In the genomic region with DNA sequence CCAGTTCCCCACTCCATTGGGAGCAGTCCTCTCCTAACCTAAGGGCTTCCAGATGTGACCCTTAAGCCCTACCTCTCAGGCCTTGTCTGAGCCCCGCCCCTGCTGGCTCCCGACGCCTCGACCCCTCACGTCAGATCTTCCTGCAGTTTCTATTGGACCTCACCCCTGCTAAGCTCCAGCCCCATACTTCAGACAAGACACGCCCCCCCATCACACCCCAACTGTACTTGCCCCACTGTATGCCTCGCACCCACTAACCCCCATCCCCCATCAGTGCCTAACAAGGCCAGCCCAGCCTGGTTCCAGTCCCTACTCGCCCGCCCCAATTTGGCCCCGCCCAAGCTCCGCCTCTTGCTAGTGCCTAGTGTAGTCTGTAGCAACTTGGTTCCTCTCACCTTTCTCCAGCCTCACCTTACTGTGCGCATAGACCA, we compare ENCODE assay signal across 9 mouse cellular contexts. TPM values are rescaled to one million over a fixed set of nuclear protein-coding genes. Genes with fewer than 3 reads are reported as not detected.
A peak's percentile ranks its signal among the peaks of the same experiment; 100 is the strongest.
DNase-seq lines count a peak whose midpoint lies in the region; ATAC-seq and TF ChIP-seq lines count a peak whose summit lies in the region.
"Had no signal": no experiment of that assay in that cellular context is flagged by ENCODE, and none has a peak within 500 bp of the region (broad histone marks: within the 10 kb centered on the region; RNA-seq: fewer than 3 reads in every experiment).

No protein-coding gene starts in this region.

- no peak for ATAC-seq in cerebellum, adult (ENCODE audit: insufficient number of reproducible peaks, low FRiP score, low TSS enrichment)
- peak; percentile 85 for ATAC-seq in embryonic facial prominence, embryonic 14.5 days (ENCODE audit: low read depth)
- ATAC-seq in hindbrain, embryonic 13.5 days (ENCODE audit: low FRiP score) = peak; percentile 66
- peak; percentile 87 for ATAC-seq in limb, embryonic 14.5 days (ENCODE audit: low FRiP score, low read depth)
- ATAC-seq in midbrain, embryonic 13.5 days = peak; percentile 75

- H3K9ac ChIP-seq in embryonic facial prominence, embryonic 14.5 days (ENCODE audit: low read depth, low read length) = peak overlapping the region; percentile 54
- H3K9ac ChIP-seq in hindbrain, embryonic 13.5 days = peak overlapping the region; percentile 53; the same call in 1 of the 2 replicates
- peak overlapping the region; percentile 50 for H3K9ac ChIP-seq in limb, embryonic 14.5 days (ENCODE audit: low read depth, low read length, severe bottlenecking)
- no peak overlapping the region; the same call in 1 of the 2 replicates for H3K9ac ChIP-seq in midbrain, embryonic 13.5 days (replicated peaks)

- H3K36me3 ChIP-seq in embryonic facial prominence, embryonic 14.5 days (ENCODE audit: control insufficient read depth, insufficient read depth, low read length) = no peaks in the 10 kb centered on the region
- no peaks in the 10 kb centered on the region for H3K36me3 ChIP-seq in hindbrain, embryonic 13.5 days
- H3K36me3 ChIP-seq in limb, embryonic 14.5 days (ENCODE audit: control insufficient read depth, insufficient read depth, low read length) = no peaks in the 10 kb centered on the region
- no peaks in the 10 kb centered on the region for H3K36me3 ChIP-seq in midbrain, embryonic 13.5 days

- peak; percentile 63 to 66 for DNase-seq in cerebellum, postnatal 10 days
- peak; percentile 62 for DNase-seq in WW6 (ENCODE audit: low read depth, low spot score)
- DNase-seq in embryonic facial prominence, embryonic 14.5 days (ENCODE audit: low spot score) = peak; percentile 88
- DNase-seq in limb, embryonic 14.5 days (ENCODE audit: low spot score) = peak; percentile 71
- peak; percentile 26 to 28 for DNase-seq in thymus, adult 18-20 months

- H3K27me3 ChIP-seq in embryonic facial prominence, embryonic 14.5 days (replicated peaks; ENCODE audit: control insufficient read depth, insufficient read depth, low read length) = no peaks in the 10 kb centered on the region
- peaks cover 32% of the 10 kb centered on the region for H3K27me3 ChIP-seq in hindbrain, embryonic 13.5 days
- no peaks in the 10 kb centered on the region for H3K27me3 ChIP-seq in limb, embryonic 14.5 days (ENCODE audit: control insufficient read depth, insufficient read depth, low read length)
- H3K27me3 ChIP-seq in midbrain, embryonic 13.5 days = peaks cover 29% of the 10 kb centered on the region

- no peak overlapping the region for H3K27ac ChIP-seq in embryonic facial prominence, embryonic 14.5 days (replicated peaks; ENCODE audit: low read depth, low read length)
- no peak overlapping the region for H3K27ac ChIP-seq in hindbrain, embryonic 13.5 days
- H3K27ac ChIP-seq in limb, embryonic 14.5 days (replicated peaks; ENCODE audit: low read depth, low read length) = no peak overlapping the region
- H3K27ac ChIP-seq in midbrain, embryonic 13.5 days = no peak overlapping the region

- no peaks in the 10 kb centered on the region for H3K9me3 ChIP-seq in embryonic facial prominence, embryonic 14.5 days (ENCODE audit: control insufficient read depth, low read length)
- H3K9me3 ChIP-seq in hindbrain, embryonic 13.5 days = no peaks in the 10 kb centered on the region
- no peaks in the 10 kb centered on the region for H3K9me3 ChIP-seq in limb, embryonic 14.5 days (ENCODE audit: control insufficient read depth, low read length)
- no peaks in the 10 kb centered on the region for H3K9me3 ChIP-seq in midbrain, embryonic 13.5 days

- WGBS in embryonic facial prominence, embryonic 14.5 days = 3% methylated on average over 12 of the region's 12 CpGs
- WGBS in hindbrain, embryonic 13.5 days = 3% methylated on average over 12 of the region's 12 CpGs
- 0% methylated on average over 12 of the region's 12 CpGs for WGBS in limb, embryonic 14.5 days
- WGBS in midbrain, embryonic 13.5 days = 3% methylated on average over 12 of the region's 12 CpGs

- no peak for TF ChIP-seq POLR2A in limb, embryonic 14.5 days (IDR thresholded peaks at IDR 0.05; ENCODE audit: borderline replicate concordance, extremely low read depth, insufficient read depth, insufficient read length)

- peak overlapping the region; percentile 40 for H3K4me3 ChIP-seq in embryonic facial prominence, embryonic 14.5 days (ENCODE audit: low read depth, low read length)
- peak overlapping the region; percentile 38 for H3K4me3 ChIP-seq in hindbrain, embryonic 13.5 days
- H3K4me3 ChIP-seq in limb, embryonic 14.5 days (replicated peaks; ENCODE audit: low read length) = peak overlapping the region; percentile 39
- H3K4me3 ChIP-seq in midbrain, embryonic 13.5 days (replicated peaks) = peak overlapping the region; percentile 40

- H3K4me1 ChIP-seq in embryonic facial prominence, embryonic 14.5 days (ENCODE audit: control insufficient read depth, insufficient read depth, low read length) = peaks cover 11% of the 10 kb centered on the region
- H3K4me1 ChIP-seq in hindbrain, embryonic 13.5 days (replicated peaks) = peaks cover 43% of the 10 kb centered on the region
- peaks cover 7% of the 10 kb centered on the region for H3K4me1 ChIP-seq in limb, embryonic 14.5 days (ENCODE audit: control insufficient read depth, insufficient read depth, low read length)
- peaks cover 31% of the 10 kb centered on the region for H3K4me1 ChIP-seq in midbrain, embryonic 13.5 days (replicated peaks)

- peak overlapping the region; percentile 82 for H3K4me2 ChIP-seq in embryonic facial prominence, embryonic 14.5 days (ENCODE audit: low read depth, low read length)
- peak overlapping the region; percentile 61 for H3K4me2 ChIP-seq in hindbrain, embryonic 13.5 days
- H3K4me2 ChIP-seq in limb, embryonic 14.5 days (replicated peaks; ENCODE audit: low read depth, low read length, severe bottlenecking) = peak overlapping the region; percentile 67
- peak overlapping the region; percentile 56 for H3K4me2 ChIP-seq in midbrain, embryonic 13.5 days (replicated peaks)

RNA-seq across cellular contexts. Expression of a gene that starts 32.3 kb away (rescaled TPM):
- polyA plus RNA-seq in embryonic facial prominence, embryonic 14.5 days (2014; fragmentation: Nextera tagmentation; extraction: Ambion mirVana) = 3.2 and 3.9 TPM in 2 replicates
- 4.8 and 5.8 TPM in 2 replicates for polyA plus RNA-seq in hindbrain, embryonic 13.5 days (2015; fragmentation: Nextera tagmentation; extraction: Ambion mirVana)
- polyA plus RNA-seq in limb, embryonic 14.5 days (2012; rRNA removed) = 8.5 and 9.9 TPM in 2 replicates
- 4.0 and 4.3 TPM in 2 replicates for polyA plus RNA-seq in limb, embryonic 14.5 days (2014; fragmentation: Nextera tagmentation; extraction: Ambion mirVana)
- polyA plus RNA-seq in midbrain, embryonic 13.5 days (2015; fragmentation: Nextera tagmentation; extraction: Ambion mirVana) = 3.2 and 3.9 TPM in 2 replicates

RNA-seq across cellular contexts. Expression of a gene that starts 49.8 kb away (rescaled TPM):
- 3.4 and 4.7 TPM in 2 replicates for polyA plus RNA-seq in embryonic facial prominence, embryonic 14.5 days (2014; fragmentation: Nextera tagmentation; extraction: Ambion mirVana)
- 0.61 and 0.93 TPM in 2 replicates for polyA plus RNA-seq in hindbrain, embryonic 13.5 days (2015; fragmentation: Nextera tagmentation; extraction: Ambion mirVana)
- polyA plus RNA-seq in limb, embryonic 14.5 days (2012; rRNA removed) = 2.7 and 3.4 TPM in 2 replicates
- 3.9 and 4.1 TPM in 2 replicates for polyA plus RNA-seq in limb, embryonic 14.5 days (2014; fragmentation: Nextera tagmentation; extraction: Ambion mirVana)
- polyA plus RNA-seq in midbrain, embryonic 13.5 days (2015; fragmentation: Nextera tagmentation; extraction: Ambion mirVana) = 0.37 and 0.92 TPM in 2 replicates
- polyA plus RNA-seq: C2C12 had no signal

Comparison
In these comparisons a context has a peak if more than half of its experiments do, and no peak if none do; other contexts are left out.
1. DNase-seq: peak in every context shown above with its lines; median percentile 88 in embryonic facial prominence, embryonic 14.5 days; 71 in limb, embryonic 14.5 days; 64 in cerebellum, postnatal 10 days; 62 in WW6; 27 in thymus, adult 18-20 months.